Mouse (Mus musculus): Measurements from ENCODE around the gene Cd209d. TPM values are rescaled to one million over a fixed set of nuclear protein-coding genes. Genes with fewer than 3 reads are reported as not detected.

Gene Cd209d
- not detected for polyA plus RNA-seq (2014; fragmentation: Illumina TruSeq; extraction: RNeasy Lipid Tissue Mini Kit (QIAGEN cat#74804); ENCODE audit: low read depth, low replicate concordance)

GRCm38 (mm10) chr8:3878455-3878854 lies at the start of gene Cd209d:
Gene Cd209d (minus strand): TSS chr8:3878555.

GRCm38 (mm10) chr8:3926744-3927143 lies 48.4 kb upstream of the Cd209d start, which contains the start of gene Cd209b:
Gene Cd209b (minus strand): TSS chr8:3926844.

GRCm38 (mm10) chr8:3854209-3854608 lies 24.1 kb downstream of the Cd209d start, which contains the start of gene Cd209e:
Gene Cd209e (minus strand): TSS chr8:3854309.

Other genes with a start within 250 kb of the Cd209d start
- 13.2 TPM for gene Stxbp2, start 247.6 kb downstream of the Cd209d start, polyA plus RNA-seq (2014; fragmentation: Illumina TruSeq; extraction: RNeasy Lipid Tissue Mini Kit (QIAGEN cat#74804); ENCODE audit: low read depth, low replicate concordance)
- gene Retn, start 222.8 kb downstream of the Cd209d start, polyA plus RNA-seq (2014; fragmentation: Illumina TruSeq; extraction: RNeasy Lipid Tissue Mini Kit (QIAGEN cat#74804); ENCODE audit: low read depth, low replicate concordance): 0.50 TPM
- not detected for gene Mcemp1, start 212.8 kb downstream of the Cd209d start, polyA plus RNA-seq (2014; fragmentation: Illumina TruSeq; extraction: RNeasy Lipid Tissue Mini Kit (QIAGEN cat#74804); ENCODE audit: low read depth, low replicate concordance)
- not detected for gene Fcor, start 206.2 kb downstream of the Cd209d start, polyA plus RNA-seq (2014; fragmentation: Illumina TruSeq; extraction: RNeasy Lipid Tissue Mini Kit (QIAGEN cat#74804); ENCODE audit: low read depth, low replicate concordance)
- 3.7 TPM for gene Trappc5, start 202.3 kb downstream of the Cd209d start, polyA plus RNA-seq (2014; fragmentation: Illumina TruSeq; extraction: RNeasy Lipid Tissue Mini Kit (QIAGEN cat#74804); ENCODE audit: low read depth, low replicate concordance)
- 0.42 TPM for gene Fcer2a, start 184.4 kb downstream of the Cd209d start, polyA plus RNA-seq (2014; fragmentation: Illumina TruSeq; extraction: RNeasy Lipid Tissue Mini Kit (QIAGEN cat#74804); ENCODE audit: low read depth, low replicate concordance)
- 35.9 TPM for gene Clec4g, start 157.9 kb downstream of the Cd209d start, polyA plus RNA-seq (2014; fragmentation: Illumina TruSeq; extraction: RNeasy Lipid Tissue Mini Kit (QIAGEN cat#74804); ENCODE audit: low read depth, low replicate concordance)
- 0.72 TPM for gene Cd209a, start 129.6 kb downstream of the Cd209d start, polyA plus RNA-seq (2014; fragmentation: Illumina TruSeq; extraction: RNeasy Lipid Tissue Mini Kit (QIAGEN cat#74804); ENCODE audit: low read depth, low replicate concordance)
- gene Cd209e, start 24.2 kb downstream of the Cd209d start, polyA plus RNA-seq (2014; fragmentation: Illumina TruSeq; extraction: RNeasy Lipid Tissue Mini Kit (QIAGEN cat#74804); ENCODE audit: low read depth, low replicate concordance): not detected
- 0.19 TPM for gene Cd209b, start 48.3 kb upstream of the Cd209d start, polyA plus RNA-seq (2014; fragmentation: Illumina TruSeq; extraction: RNeasy Lipid Tissue Mini Kit (QIAGEN cat#74804); ENCODE audit: low read depth, low replicate concordance)
- not detected for gene Cd209c, start 76.2 kb upstream of the Cd209d start, polyA plus RNA-seq (2014; fragmentation: Illumina TruSeq; extraction: RNeasy Lipid Tissue Mini Kit (QIAGEN cat#74804); ENCODE audit: low read depth, low replicate concordance)
- not detected for gene Cd209f, start 227.3 kb upstream of the Cd209d start, polyA plus RNA-seq (2014; fragmentation: Illumina TruSeq; extraction: RNeasy Lipid Tissue Mini Kit (QIAGEN cat#74804); ENCODE audit: low read depth, low replicate concordance)

All from liver, adult 10 weeks (tissue).